In genomic region chr17:56233818-56234469, GRCm38 (mm10) we compare ENCODE assay signal across 9 mouse cellular contexts. TPM values are rescaled to one million over a fixed set of nuclear protein-coding genes. Genes with fewer than 3 reads are reported as not detected.
A peak's percentile ranks its signal among the peaks of the same experiment; 100 is the strongest.
DNase-seq lines count a peak whose midpoint lies in the region; ATAC-seq and TF ChIP-seq lines count a peak whose summit lies in the region.
"Had no signal": no experiment of that assay in that cellular context is flagged by ENCODE, and none has a peak within 500 bp of the region (broad histone marks: within the 10 kb centered on the region; RNA-seq: fewer than 3 reads in every experiment).

No protein-coding gene starts in this region.

- intact Hi-C loops in heart, postnatal 36 days (cut with DNase I) = no loop called here

- peak; percentile 62; the same call in 1 of the 2 replicates for ATAC-seq in heart, embryonic 15.5 days (replicated peaks; ENCODE audit: insufficient number of reproducible peaks, insufficient read depth, low FRiP score, low read depth)

- no peak overlapping the region for H3K9ac ChIP-seq in heart, embryonic 15.5 days
- H3K9ac ChIP-seq: limb, embryonic 15.5 days had no signal

- no peaks in the 10 kb centered on the region for H3K36me3 ChIP-seq in heart, embryonic 15.5 days
- H3K36me3 ChIP-seq: limb, embryonic 15.5 days had no signal

- H3K27me3 ChIP-seq in heart, embryonic 15.5 days = peaks cover 6% of the 10 kb centered on the region

- H3K27ac ChIP-seq in heart, embryonic 15.5 days = no peak overlapping the region
- H3K27ac ChIP-seq in cortical plate, adult 2 months (ENCODE audit: insufficient read depth, low read length) = peak overlapping the region; percentile 61
- H3K27ac ChIP-seq: limb, embryonic 15.5 days had no signal

- peaks cover 4% of the 10 kb centered on the region; the same call in 1 of the 2 replicates for H3K4me1 ChIP-seq in heart, embryonic 15.5 days (replicated peaks)
- H3K4me1 ChIP-seq in cortical plate, adult 2 months (ENCODE audit: control insufficient read depth, insufficient read depth, low read length) = peaks cover 2% of the 10 kb centered on the region

- no peak for DNase-seq in heart, postnatal 36 days
- DNase-seq in heart, postnatal 4 days = peak; percentile 69
- peak; percentile 89 to 92 for DNase-seq in layer of hippocampus, adult 18-20 months (ENCODE audit: low spot score in 2 of 2)
- DNase-seq in lung, postnatal 4 days = peak; percentile 28 to 62
- peak; percentile 86 for DNase-seq in right cerebral cortex, postnatal 4 days
- no peak for DNase-seq in urinary bladder, postnatal 10 days (ENCODE audit: low spot score)

- H3K4me2 ChIP-seq in heart, embryonic 15.5 days = no peak overlapping the region
- H3K4me2 ChIP-seq: limb, embryonic 15.5 days had no signal

- no peak for TF ChIP-seq POLR2A in cortical plate, adult 2 months (IDR thresholded peaks at IDR 0.05; ENCODE audit: extremely low read depth, insufficient read depth, low read length)

- no peaks in the 10 kb centered on the region for H3K9me3 ChIP-seq in heart, embryonic 15.5 days (replicated peaks)
- H3K9me3 ChIP-seq: limb, embryonic 15.5 days had no signal

- TF ChIP-seq CTCF in cortical plate, adult 2 months (IDR thresholded peaks at IDR 0.05; ENCODE audit: extremely low read depth, insufficient read depth, low read length) = no peak

- no peak overlapping the region for H3K4me3 ChIP-seq in heart, embryonic 15.5 days
- H3K4me3 ChIP-seq in cortical plate, adult 2 months (ENCODE audit: insufficient read depth, low read length) = no peak overlapping the region
- H3K4me3 ChIP-seq: limb, embryonic 15.5 days had no signal

- WGBS in heart, embryonic 15.5 days = 1% methylated on average over 14 of the region's 14 CpGs

RNA-seq across cellular contexts. Expression of gene Dpp9, which starts 15.2 kb away (rescaled TPM):
- 19.7 and 25.7 TPM in 2 replicates for polyA plus RNA-seq in heart, embryonic 15.5 days (2015; fragmentation: Nextera tagmentation; extraction: Ambion mirVana)
- 10 to 100 TPM; 38.4 to 43.0 TPM for total RNA-seq in heart, postnatal 36 days (2021)
- 51.2 and 52.0 TPM in 2 replicates for polyA plus RNA-seq in cortical plate, adult 2 months (2012; rRNA removed)
- 10 to 100 TPM; 29.1 to 31.2 TPM for total RNA-seq in heart, postnatal 4 days (2021)
- total RNA-seq in layer of hippocampus, adult 18-20 months (2021) = 10 to 100 TPM; 61.7 to 63.8 TPM

RNA-seq across cellular contexts. Expression of gene Fem1a, which starts 22.7 kb away (rescaled TPM):
- 19.4 and 22.5 TPM in 2 replicates for polyA plus RNA-seq in heart, embryonic 15.5 days (2015; fragmentation: Nextera tagmentation; extraction: Ambion mirVana)
- 100 to 1,000 TPM; 106 to 111 TPM for total RNA-seq in heart, postnatal 36 days (2021)
- 23.3 and 24.1 TPM in 2 replicates for polyA plus RNA-seq in cortical plate, adult 2 months (2012; rRNA removed)
- 10 to 100 TPM; 69.6 to 73.8 TPM for total RNA-seq in heart, postnatal 4 days (2021)
- total RNA-seq in layer of hippocampus, adult 18-20 months (2021) = 10 to 100 TPM; 35.3 TPM

RNA-seq across cellular contexts. Expression of gene Ticam1, which starts 42.6 kb away (rescaled TPM):
- 6.9 and 8.3 TPM in 2 replicates for polyA plus RNA-seq in heart, embryonic 15.5 days (2015; fragmentation: Nextera tagmentation; extraction: Ambion mirVana)
- total RNA-seq in heart, postnatal 36 days (2021) = 1 to 10 TPM; 8.7 to 8.8 TPM
- 4.2 and 4.8 TPM in 2 replicates for polyA plus RNA-seq in cortical plate, adult 2 months (2012; rRNA removed)
- total RNA-seq in heart, postnatal 4 days (2021) = 10 to 100 TPM; 10.3 to 10.8 TPM
- total RNA-seq in layer of hippocampus, adult 18-20 months (2021) = 1 to 10 TPM; 7.9 to 8.2 TPM

RNA-seq across cellular contexts. Expression of gene Mydgf, which starts 50.2 kb away (rescaled TPM):
- polyA plus RNA-seq in heart, embryonic 15.5 days (2015; fragmentation: Nextera tagmentation; extraction: Ambion mirVana) = 62.3 and 80.2 TPM in 2 replicates
- 10 to 100 TPM; 25.2 to 25.5 TPM for total RNA-seq in heart, postnatal 36 days (2021)
- 43.3 and 45.8 TPM in 2 replicates for polyA plus RNA-seq in cortical plate, adult 2 months (2012; rRNA removed)
- 10 to 100 TPM; 43.4 to 48.8 TPM for total RNA-seq in heart, postnatal 4 days (2021)
- total RNA-seq in layer of hippocampus, adult 18-20 months (2021) = 10 to 100 TPM; 41.7 to 44.3 TPM

RNA-seq across cellular contexts. Expression of gene Plin3, which starts 58.7 kb away (rescaled TPM):
- 61.1 and 78.3 TPM in 2 replicates for polyA plus RNA-seq in heart, embryonic 15.5 days (2015; fragmentation: Nextera tagmentation; extraction: Ambion mirVana)
- total RNA-seq in heart, postnatal 36 days (2021) = 100 to 1,000 TPM; 183 to 206 TPM
- polyA plus RNA-seq in cortical plate, adult 2 months (2012; rRNA removed) = 8.4 and 10.1 TPM in 2 replicates
- 10 to 100 TPM; 56.3 to 65.7 TPM for total RNA-seq in heart, postnatal 4 days (2021)
- total RNA-seq in layer of hippocampus, adult 18-20 months (2021) = 10 to 100 TPM; 19.1 to 21.8 TPM

Comparison
In these comparisons a context has a peak if more than half of its experiments do, and no peak if none do; other contexts are left out.
1. DNase-seq: peak in heart, postnatal 4 days (single experiment), layer of hippocampus, adult 18-20 months (2 of 2), lung, postnatal 4 days (2 of 2) and right cerebral cortex, postnatal 4 days (single experiment); none in heart, postnatal 36 days (0 of 2) and urinary bladder, postnatal 10 days (single experiment).